Mouse (Mus musculus) forebrain, postnatal 0 days (tissue): ENCODE measurements around the gene Anapc16. TPM values are rescaled to one million over a fixed set of nuclear protein-coding genes. Genes with fewer than 3 reads are reported as not detected.

ENCODE experiments used
- ATAC-seq: fragments of 200-750 bp; cut with Nextera tagmentation; 2 replicates; pipeline ENCODE4 v1.8.0; 2017; ENCODE audit warnings: mild to moderate bottlenecking, moderate library complexity
- DNase-seq: peaks from one replicate; pipeline ENCODE4 v3.0.0-alpha.2; 2015
- H3K27ac ChIP-seq: fragments of 300-500 bp; sonication (generic); 2 replicates; pipeline ENCODE4 v1.5.1; 2014; ENCODE audit warnings: low read depth, mild to moderate bottlenecking, antibody characterized with exemption, low read length, moderate library complexity, mixed read lengths
- H3K27me3 ChIP-seq: fragments of 300-500 bp; sonication (generic); 2 replicates; pipeline ENCODE4 v1.6.1; 2014; ENCODE audit warnings: mild to moderate bottlenecking, low read length, mixed read lengths; ENCODE audit not compliant: insufficient read depth
- H3K36me3 ChIP-seq: fragments of 300-500 bp; sonication (generic); 2 replicates; pipeline ENCODE4 v1.6.1; 2014; ENCODE audit warnings: mild to moderate bottlenecking, moderate library complexity; ENCODE audit not compliant: insufficient read depth
- H3K4me1 ChIP-seq: fragments of 300-500 bp; sonication (generic); 2 replicates; pipeline ENCODE4 v1.6.1; 2014; ENCODE audit warnings: antibody characterized with exemption; ENCODE audit not compliant: insufficient read depth
- H3K4me2 ChIP-seq: fragments of 300-500 bp; sonication (generic); 2 replicates; pipeline ENCODE4 v1.6.1; 2014; ENCODE audit warnings: low read depth, mild to moderate bottlenecking, moderate library complexity
- H3K4me3 ChIP-seq: fragments of 300-500 bp; sonication (generic); 2 replicates; pipeline ENCODE4 v1.5.1; 2014; ENCODE audit warnings: low read depth, low read length, mixed read lengths
- H3K9ac ChIP-seq: fragments of 300-500 bp; sonication (generic); 2 replicates; pipeline ENCODE4 v1.6.1; 2014; ENCODE audit warnings: mild to moderate bottlenecking
- H3K9me3 ChIP-seq: fragments of 300-500 bp; sonication (generic); 2 replicates; pipeline ENCODE4 v1.6.1; 2016; ENCODE audit warnings: low read length
- CTCF ChIP-seq: sonication (generic); IDR thresholded peaks from 2 replicates; pipeline ENCODE4 v1.5.1; 2016; ENCODE audit warnings: antibody characterized with exemption, control low read depth, low read depth
- WGBS: fragments of 180-500 bp; shearing (Covaris S2); extraction: QIAGEN DNeasy Blood & Tissue Kit; methylation state at CpG from one replicate; pipeline ENCODE4 v1.1.7; 2014; 5-methylcytosine and 5-hydroxymethylcytosine counted together
- polyA plus RNA-seq: library from polyadenylated mRNA; unstranded; fragments of >200 nt; fragmentation: Nextera tagmentation; extraction: Ambion mirVana; gene quantifications from 2 replicates; pipeline ENCODE4 v1.2.1, GENCODE M21; 2015
- total RNA-seq: library from RNA; depleted of rRNA; stranded (reverse); fragments of >200 nt; gene quantifications from 2 replicates; pipeline ENCODE4 v1.2.3, GENCODE M21; 2014; rRNA removed

Anapc16 gene
- total and polyA plus RNA-seq, 2 experiments from 2014 or later: 115 to 117 TPM

DNA sequence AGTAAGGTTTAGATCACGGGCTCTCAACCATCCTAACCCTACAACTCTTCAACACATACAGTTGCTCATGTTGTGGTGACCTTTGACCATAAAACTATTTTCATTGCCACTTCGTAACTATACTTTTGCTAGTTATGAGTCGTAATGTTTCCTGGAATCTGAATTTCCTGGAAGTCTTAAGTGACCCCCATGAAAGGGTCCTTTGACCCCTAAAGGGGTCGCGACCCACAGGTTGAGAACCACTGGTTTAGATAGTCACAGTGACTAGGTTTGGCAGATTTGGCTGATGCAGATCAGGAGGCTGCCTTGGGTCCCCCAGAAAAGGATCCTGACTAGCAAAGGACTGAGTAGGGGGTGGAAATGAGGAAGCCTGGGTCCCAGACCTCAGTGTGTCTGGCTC is 64.3 kb downstream of the Anapc16 start:
- TF ChIP-seq CTCF: no peak
- no peak overlapping the region for H3K4me2 ChIP-seq
- WGBS: 87% methylated on average over 5 of the region's 5 CpGs
- no peaks in the 10 kb centered on the region for H3K36me3 ChIP-seq
- no peak overlapping the region for H3K9ac ChIP-seq
- H3K4me3 ChIP-seq: no peak overlapping the region
- no peaks in the 10 kb centered on the region for H3K27me3 ChIP-seq
- ATAC-seq: no peak
- DNase-seq: no peak
- H3K9me3 ChIP-seq: no peaks in the 10 kb centered on the region
- no peak overlapping the region for H3K27ac ChIP-seq
- H3K4me1 ChIP-seq: peaks cover 11% of the 10 kb centered on the region

Other genes with a start within 250 kb of the Anapc16 start
- 35.2 and 41.1 TPM in 2 replicates for gene Dnajb12, start 123.6 kb downstream of the Anapc16 start, total RNA-seq
- 21.2 and 23.5 TPM in 2 replicates for gene Dnajb12, start 123.6 kb downstream of the Anapc16 start, polyA plus RNA-seq
- gene Ddit4, start 51.3 kb downstream of the Anapc16 start, total RNA-seq: 40.0 and 40.7 TPM in 2 replicates
- gene Ddit4, start 51.3 kb downstream of the Anapc16 start, polyA plus RNA-seq: 52.9 and 57.8 TPM in 2 replicates
- gene Ascc1, start 330 bp downstream of the Anapc16 start, total RNA-seq: 20.0 and 24.3 TPM in 2 replicates
- gene Ascc1, start 330 bp downstream of the Anapc16 start, polyA plus RNA-seq: 43.8 and 50.5 TPM in 2 replicates
- 156 and 215 TPM in 2 replicates for gene Spock2, start 103.1 kb upstream of the Anapc16 start, total RNA-seq
- 50.7 and 84.8 TPM in 2 replicates for gene Spock2, start 103.1 kb upstream of the Anapc16 start, polyA plus RNA-seq
- 3.9 and 5.6 TPM in 2 replicates for gene Chst3, start 216.1 kb upstream of the Anapc16 start, total RNA-seq
- gene Chst3, start 216.1 kb upstream of the Anapc16 start, polyA plus RNA-seq: 0.33 and 0.61 TPM in 2 replicates